Mouse (Mus musculus) thymus, postnatal 25 days (tissue): ENCODE data around the gene Msantd2.

ENCODE experiments used
- DNase-seq: peaks from one replicate; pipeline ENCODE4 v3.0.0; 2022

Msantd2 gene

DNA sequence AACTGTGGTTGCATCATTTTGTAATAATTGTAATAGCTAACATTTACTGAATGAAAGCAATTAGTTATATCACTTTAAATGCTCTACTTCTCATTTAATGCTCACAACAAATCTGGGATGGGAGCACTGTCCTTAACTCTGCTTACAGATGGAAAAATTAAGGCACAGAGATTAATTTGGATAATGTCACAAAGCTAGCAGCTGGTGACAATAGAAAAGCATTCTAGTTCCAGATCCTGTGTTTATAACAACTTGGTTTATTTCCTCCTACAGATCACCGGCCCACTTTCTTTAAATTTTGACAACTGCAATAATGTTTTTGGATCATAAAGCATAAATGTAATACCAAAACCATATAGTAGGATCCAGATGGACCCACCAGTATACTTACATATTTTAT, 16.9 kb downstream of the Msantd2 start:
- DNase-seq, result no peak

GRCm38 (mm10) chr9:37512097-37512496, 23.0 kb downstream of the Msantd2 start:
- DNase-seq, result no peak

- DNase-seq, result no peak
Measured at GRCm38 (mm10) chr9:37514456-37514855, 25.3 kb downstream of the Msantd2 start.

DNA sequence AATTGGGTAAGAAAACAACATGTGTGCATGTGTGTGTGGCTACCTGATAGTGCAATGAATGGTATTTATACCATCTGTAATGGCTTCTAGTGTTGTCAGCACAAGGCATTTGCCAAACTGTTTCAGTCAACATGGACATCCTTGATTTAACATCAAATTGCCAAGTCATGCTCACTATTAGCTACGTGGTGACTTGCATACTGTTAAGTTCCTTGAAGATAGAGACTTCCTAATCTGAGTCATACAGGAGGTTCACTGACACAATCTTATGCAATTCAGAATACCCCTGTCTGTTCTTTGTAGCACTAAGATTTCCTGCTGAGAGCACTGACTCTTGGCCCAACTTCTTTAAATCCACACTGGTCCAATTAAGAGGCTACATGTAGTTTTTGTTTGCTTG, 28.3 kb downstream of the Msantd2 start:
- DNase-seq, result no peak

- no peak for DNase-seq
Measured at GRCm38 (mm10) chr9:37518991-37519390, 29.9 kb downstream of the Msantd2 start.

DNA sequence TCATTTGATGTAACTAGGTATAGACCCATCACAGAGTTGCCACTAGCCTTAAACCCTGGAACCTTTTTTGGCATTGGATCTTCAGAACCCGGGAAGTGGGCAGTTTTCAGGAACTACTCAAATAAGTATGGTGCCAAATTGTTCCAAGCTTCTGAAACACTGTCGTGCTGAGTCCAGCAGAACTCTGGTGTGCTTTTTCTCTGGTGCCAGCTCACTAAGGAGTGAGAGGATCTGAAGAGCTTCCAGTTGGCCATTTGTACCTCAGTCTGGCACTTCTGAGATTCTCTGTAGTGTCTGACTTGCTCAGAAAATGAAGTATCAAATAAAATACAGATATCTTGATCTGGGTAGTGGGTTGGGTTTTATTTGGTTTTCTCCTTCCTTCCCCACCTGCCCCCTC, 30.9 kb downstream of the Msantd2 start:
- DNase-seq, result no peak

GRCm38 (mm10) chr9:37525461-37525860, 36.3 kb downstream of the Msantd2 start:
- DNase-seq, result no peak

DNA sequence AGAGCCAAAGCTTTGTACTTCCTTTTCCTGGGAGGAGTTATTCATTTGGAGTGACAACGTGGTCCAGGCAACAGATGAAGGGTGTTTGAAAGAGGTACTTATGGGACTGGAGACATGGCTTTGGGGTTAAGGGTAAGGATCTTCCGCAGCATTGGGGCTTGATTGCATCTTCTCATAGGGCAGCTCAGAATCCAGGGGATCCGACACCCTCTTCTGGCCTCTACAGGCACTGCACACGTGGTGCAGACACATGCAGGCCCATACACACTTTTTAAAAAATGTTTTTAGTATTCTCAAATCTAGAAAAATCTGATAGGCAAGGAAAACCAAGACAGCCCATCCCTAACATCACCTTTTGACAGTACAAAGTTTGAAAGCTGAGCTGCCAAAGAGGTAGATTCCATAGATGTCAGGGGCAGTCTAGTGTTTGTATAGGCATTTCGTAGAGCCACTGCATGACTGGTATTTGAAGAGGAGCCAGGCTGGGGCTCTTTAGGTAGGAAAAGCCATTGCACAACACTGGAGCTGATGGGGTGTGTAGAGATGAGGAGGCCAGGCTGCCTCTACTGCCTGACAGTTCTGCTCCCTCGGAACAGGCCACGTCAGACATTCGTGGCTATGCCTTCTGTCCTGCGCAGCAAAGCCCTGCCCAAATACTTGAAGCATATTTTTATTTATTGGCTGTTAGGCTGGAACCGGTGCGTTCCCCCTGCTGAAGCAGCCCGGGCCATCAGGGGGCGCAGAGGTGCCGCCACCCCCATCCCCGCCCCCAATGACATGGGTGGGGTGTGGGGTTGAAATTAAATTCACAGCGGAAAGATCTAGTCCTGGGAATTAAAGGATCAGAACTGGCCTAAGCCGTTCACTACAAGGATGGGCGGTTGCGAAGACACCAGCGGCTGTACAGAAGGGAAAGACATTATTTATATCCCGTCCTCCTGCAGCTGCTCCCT, 37.6 kb downstream of the Msantd2 start:
- no peak for DNase-seq

DNA sequence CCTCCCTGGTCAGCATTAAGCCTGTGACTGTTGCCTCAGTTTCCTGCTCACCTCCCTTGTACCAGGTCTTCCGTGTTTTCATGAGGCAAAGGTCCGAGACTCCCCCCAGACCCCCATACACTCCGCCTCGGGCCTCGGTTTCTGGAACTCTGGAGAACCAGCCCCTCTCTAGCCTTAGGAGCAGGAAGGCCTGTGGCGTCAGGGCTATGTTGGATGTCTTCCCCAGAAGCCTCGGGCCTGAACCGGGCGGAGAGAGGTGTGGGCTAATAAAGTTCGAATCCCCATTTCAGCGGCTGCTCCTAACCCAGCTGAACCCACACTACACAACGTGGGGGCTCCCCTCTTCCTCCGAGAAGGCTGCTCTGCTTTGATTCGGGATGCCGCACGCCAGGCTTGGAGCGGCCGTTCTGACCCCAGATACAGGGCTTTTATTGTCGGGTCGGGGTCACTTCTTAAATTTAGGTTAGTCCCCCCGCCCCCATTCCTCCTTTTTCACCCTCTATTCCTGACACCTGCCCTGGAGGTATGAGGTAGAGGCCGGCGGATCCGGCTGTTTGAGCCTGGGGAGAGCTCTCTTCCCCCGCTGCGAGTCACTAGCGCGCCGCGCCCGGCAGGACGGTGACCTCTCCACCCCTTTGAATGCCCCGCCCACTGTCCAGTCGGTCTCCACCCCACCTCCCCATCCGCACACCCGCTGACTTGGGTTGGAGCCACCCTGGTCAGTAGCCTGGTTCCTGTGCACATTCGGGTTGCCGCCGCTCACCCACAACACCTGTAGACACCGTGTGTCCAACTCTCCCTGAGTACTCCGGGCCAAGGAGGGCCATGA, 38.5 kb downstream of the Msantd2 start, which contains the start of gene Esam:
TSS of gene Esam (plus strand) at position 683 of the 829 bp plus-strand sequence.
- no peak for DNase-seq

DNA sequence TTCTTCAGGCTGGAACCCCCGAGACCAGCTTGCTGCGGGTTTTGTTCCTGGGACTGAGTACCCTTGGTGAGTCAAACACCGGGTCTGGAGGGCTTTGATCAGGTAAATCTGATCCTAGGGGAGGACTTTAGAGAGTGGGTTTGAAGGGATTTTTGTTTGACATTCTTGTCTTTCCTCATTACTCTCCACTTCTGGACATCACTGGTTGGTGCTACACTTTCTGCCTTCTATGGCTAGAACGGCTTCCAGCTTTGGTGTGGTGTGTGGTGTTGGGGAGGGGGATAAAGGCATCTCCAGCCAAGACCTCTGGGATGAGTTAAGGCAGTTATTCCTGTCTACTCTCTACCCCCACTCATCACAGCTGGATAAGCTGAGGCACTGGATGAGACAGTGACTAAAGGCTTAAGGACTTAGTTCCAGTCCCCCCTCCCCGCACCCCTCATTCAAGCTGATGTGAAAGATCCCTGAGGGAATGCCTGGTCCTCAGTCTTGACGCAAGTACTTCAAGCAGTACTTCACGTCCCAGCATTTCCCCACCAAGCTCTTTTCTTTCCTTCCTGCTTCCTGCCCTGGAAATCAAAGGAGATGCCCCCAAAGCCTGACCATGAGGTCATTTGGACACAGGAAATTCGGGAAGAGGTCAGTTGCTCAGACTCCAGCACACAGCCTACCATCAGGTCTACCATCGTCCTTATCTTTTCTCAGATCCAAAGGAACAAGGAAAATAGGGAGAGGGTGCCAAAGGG, 39.3 kb downstream of the Msantd2 start:
- DNase-seq, result no peak

DNA sequence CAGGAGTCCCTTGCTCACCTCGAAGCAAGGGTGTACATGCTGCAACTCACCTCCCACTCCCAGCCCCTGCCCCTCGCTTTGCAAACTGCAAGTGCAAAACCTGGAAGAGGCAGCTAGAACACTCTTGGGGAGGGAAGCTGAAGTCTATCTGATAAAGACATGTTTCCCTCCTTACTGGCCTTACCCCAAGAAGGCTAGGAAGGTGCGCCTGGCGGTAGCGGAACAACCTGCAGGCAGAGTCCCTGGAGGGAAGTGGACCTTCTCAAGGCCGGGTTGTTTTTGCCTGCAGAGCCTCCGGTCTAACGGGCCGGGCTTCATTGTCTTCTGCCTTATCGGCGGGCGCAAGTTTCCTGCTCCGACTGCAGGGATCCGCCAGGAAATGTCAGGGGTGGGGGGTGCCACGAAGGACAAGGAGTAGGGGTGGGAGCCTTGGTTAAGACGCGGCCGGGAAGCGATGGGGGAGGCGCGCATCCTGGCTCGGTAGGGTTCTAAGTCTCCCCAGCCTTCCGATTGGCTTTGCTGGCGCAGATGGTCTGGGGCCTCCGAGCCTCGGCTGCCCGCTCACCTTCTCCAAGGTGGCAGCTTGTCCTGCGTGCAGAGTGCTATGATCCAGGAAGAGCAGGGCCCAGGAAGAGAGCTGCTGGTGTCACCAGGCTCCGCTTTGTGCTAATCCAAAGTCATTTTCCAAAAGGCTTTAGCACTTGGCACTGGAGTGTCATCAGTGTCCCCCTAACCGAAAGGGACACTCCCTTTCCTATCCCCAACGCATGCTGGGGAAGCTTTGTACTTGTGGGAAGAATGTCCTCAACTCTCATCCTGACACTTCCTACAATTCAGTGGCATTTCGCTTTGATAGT, 41.1 kb downstream of the Msantd2 start:
- DNase-seq, result no peak

- no peak for DNase-seq
Measured at GRCm38 (mm10) chr9:37530888-37531705, 42.0 kb downstream of the Msantd2 start.

GRCm38 (mm10) chr9:37536851-37537250, 47.7 kb downstream of the Msantd2 start:
- no peak for DNase-seq

DNA sequence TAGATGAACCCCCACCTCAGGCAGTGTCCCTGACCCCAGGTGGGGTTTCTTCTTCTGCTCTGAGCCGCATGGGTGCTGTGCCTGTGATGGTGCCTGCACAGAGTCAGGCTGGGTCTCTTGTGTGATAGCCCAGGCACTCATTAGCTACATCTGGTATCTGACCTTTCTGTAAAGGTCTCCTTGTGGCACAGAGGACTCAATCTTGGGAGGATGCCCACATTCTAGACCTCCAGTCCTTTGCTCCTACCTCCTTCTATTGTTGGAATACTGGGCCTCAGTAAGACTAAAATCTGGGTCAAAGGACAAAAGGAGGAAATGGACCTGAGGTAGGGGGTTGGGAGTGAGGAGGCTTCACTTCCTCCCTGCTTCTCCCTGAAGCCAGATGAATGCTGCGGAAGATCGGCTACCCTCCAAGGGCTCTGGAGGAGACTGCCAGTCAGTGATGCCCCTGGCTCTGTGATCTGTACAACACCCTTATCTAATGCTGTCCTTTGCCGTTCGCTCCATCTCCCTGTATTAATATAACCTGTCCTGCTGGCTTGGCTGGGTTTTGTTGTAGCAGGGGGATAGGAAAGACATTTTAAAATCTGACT, 48.6 kb downstream of the Msantd2 start:
- no peak for DNase-seq

DNA sequence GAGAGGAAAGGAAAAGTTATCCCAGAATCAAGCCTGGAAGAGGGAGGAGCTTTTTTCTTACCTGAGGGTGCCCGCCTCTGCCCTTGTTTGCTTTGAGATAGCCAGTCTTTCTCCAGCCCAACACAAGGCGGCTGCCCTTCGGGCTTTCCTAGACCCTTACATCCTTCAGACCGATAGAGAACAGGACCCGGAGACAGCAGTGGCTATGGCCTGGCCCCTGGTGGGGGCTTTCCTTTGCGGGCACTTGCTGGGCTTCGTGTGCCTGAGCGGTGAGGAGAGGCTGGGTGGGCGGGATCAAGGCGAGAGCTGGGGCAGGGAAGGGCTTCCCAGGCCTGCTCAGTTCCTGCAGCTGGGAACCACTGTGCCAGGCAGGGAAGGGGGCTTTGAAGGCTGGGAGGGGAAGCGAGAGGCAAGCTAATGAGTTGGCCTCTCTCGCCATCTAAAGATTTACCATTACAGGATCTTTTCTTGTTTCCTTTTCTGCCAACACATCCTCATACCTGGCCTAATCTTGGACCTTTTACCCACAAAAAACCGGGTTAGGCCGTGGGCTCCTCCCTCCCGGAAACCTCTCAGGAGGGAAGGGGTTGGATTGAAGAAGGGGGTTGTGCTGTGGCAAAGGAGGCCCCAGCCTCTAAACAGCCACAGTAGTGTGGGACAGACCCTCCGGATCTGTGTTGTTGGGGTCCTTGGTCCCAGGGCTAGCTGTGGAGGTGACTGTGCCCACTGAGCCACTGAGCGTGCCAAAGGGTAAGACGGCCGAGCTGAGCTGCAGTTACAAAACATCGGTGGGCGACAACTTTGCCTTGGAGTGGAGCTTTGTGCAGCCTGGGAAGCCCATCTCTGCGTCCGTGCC, 50.3 kb downstream of the Msantd2 start, which contains the start of gene Vsig2:
TSS of gene Vsig2 (plus strand) at position 86 of the 856 bp plus-strand sequence.
- DNase-seq, result no peak

DNA sequence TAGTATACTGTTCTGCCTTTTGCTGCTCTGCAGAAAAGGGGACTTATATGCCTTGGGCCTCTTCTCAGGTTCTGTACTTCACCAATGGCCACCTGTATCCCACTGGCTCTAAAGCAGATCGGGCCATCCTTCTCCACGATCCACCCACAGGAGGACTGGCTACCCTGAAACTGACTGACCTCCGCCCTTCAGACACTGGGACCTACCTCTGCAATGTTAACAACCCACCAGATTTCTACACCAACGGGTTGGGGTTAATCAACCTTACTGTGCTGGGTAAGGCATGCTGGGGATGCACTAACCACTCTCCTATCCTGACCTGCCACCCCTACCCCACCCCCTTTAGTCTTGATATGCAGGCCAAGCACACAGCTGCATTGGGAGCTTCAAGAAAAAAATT, 51.1 kb downstream of the Msantd2 start:
- DNase-seq, result no peak

GRCm38 (mm10) chr9:37540701-37541575, 51.8 kb downstream of the Msantd2 start:
- no peak for DNase-seq

GRCm38 (mm10) chr9:37541851-37542642, 52.9 kb downstream of the Msantd2 start:
- DNase-seq, result no peak
